Mouse (Mus musculus) stomach, postnatal 0 days (tissue): ENCODE data around the gene Grm5. TPM values are rescaled to one million over a fixed set of nuclear protein-coding genes. Genes with fewer than 3 reads are reported as not detected.

Experiments used
- ATAC-seq: fragments of 200-750 bp; cut with Nextera tagmentation; 2 replicates; pipeline ENCODE4 v1.8.0; 2017; ENCODE audit not compliant: low FRiP score, low TSS enrichment
- DNase-seq: peaks from one replicate; pipeline ENCODE4 v3.0.0-alpha.2; 2016; ENCODE audit warnings: low spot score
- H3K27ac ChIP-seq: fragments of 300-500 bp; sonication (generic); replicated peaks from 2 replicates; pipeline ENCODE4 v1.5.1; 2014; ENCODE audit warnings: mild to moderate bottlenecking, control low read depth
- H3K27me3 ChIP-seq: fragments of 300-500 bp; sonication (generic); 2 replicates; pipeline ENCODE4 v1.6.1; 2014; ENCODE audit warnings: low read length; ENCODE audit not compliant: control insufficient read depth, insufficient read depth
- H3K36me3 ChIP-seq: fragments of 300-500 bp; sonication (generic); 2 replicates; pipeline ENCODE4 v1.6.1; 2014; ENCODE audit warnings: low read length, mixed read lengths; ENCODE audit not compliant: control insufficient read depth, insufficient read depth
- H3K4me1 ChIP-seq: fragments of 300-500 bp; sonication (generic); replicated peaks from 2 replicates; pipeline ENCODE4 v1.6.1; 2014; ENCODE audit warnings: antibody characterized with exemption; ENCODE audit not compliant: control insufficient read depth, insufficient read depth
- H3K4me2 ChIP-seq: fragments of 300-500 bp; sonication (generic); replicated peaks from 2 replicates; pipeline ENCODE4 v1.6.1; 2014; ENCODE audit warnings: low read depth, mild to moderate bottlenecking, control low read depth, moderate library complexity
- H3K4me3 ChIP-seq: fragments of 300-500 bp; sonication (generic); 2 replicates; pipeline ENCODE4 v1.5.1; 2014; ENCODE audit warnings: low read depth, low read length, control low read depth
- H3K9ac ChIP-seq: fragments of 300-500 bp; sonication (generic); 2 replicates; pipeline ENCODE4 v1.6.1; 2014; ENCODE audit warnings: mild to moderate bottlenecking, low read length, control low read depth, mixed read lengths
- H3K9me3 ChIP-seq: fragments of 300-500 bp; sonication (generic); 2 replicates; pipeline ENCODE4 v1.6.1; 2016; ENCODE audit warnings: low read length; ENCODE audit not compliant: control insufficient read depth
- CTCF ChIP-seq: IDR thresholded peaks from 2 replicates; pipeline ENCODE4 v1.5.1; 2016; ENCODE audit warnings: antibody characterized with exemption, low read depth, mild to moderate bottlenecking, moderate library complexity
- EP300 ChIP-seq: optimal IDR thresholded peaks from 2 replicates; pipeline ENCODE3; 2016; ENCODE audit warnings: antibody characterized with exemption
- WGBS: fragments of 180-500 bp; shearing (Covaris S2); extraction: QIAGEN DNeasy Blood & Tissue Kit; methylation state at CpG from one replicate; pipeline ENCODE4 v1.1.7; 2014; 5-methylcytosine and 5-hydroxymethylcytosine counted together
- polyA plus RNA-seq: library from polyadenylated mRNA; unstranded; fragments of >200 nt; fragmentation: Nextera tagmentation; extraction: Ambion mirVana; gene quantifications from 2 replicates; pipeline ENCODE4 v1.2.1, GENCODE M21; 2015

The Grm5 gene
- polyA plus RNA-seq, 1 experiment from 2014 or later: not detected

GRCm38 (mm10) chr7:88096536-88097107 lies 512.7 kb downstream of the Grm5 start:
- H3K27ac ChIP-seq: no peak overlapping the region
- H3K36me3 ChIP-seq: no peaks in the 10 kb centered on the region
- no peaks in the 10 kb centered on the region for H3K9me3 ChIP-seq
- H3K4me2 ChIP-seq: no peak overlapping the region
- ATAC-seq (no peak), DNase-seq (no peak)
- H3K4me1 ChIP-seq: no peaks in the 10 kb centered on the region
- no peak overlapping the region for H3K4me3 ChIP-seq
- 29% methylated on average over 1 of the region's 1 CpGs for WGBS
- no peak overlapping the region for H3K9ac ChIP-seq
- no peaks in the 10 kb centered on the region for H3K27me3 ChIP-seq
- TF ChIP-seq EP300: no peak
- no peak for TF ChIP-seq CTCF

- H3K27ac ChIP-seq: no peak overlapping the region
- no peaks in the 10 kb centered on the region for H3K36me3 ChIP-seq
- no peaks in the 10 kb centered on the region for H3K27me3 ChIP-seq
- H3K4me3 ChIP-seq: no peak overlapping the region
- H3K4me2 ChIP-seq: no peak overlapping the region
- H3K9me3 ChIP-seq: no peaks in the 10 kb centered on the region
- ATAC-seq: 0 out of 2 replicates have a peak, but pooled peaks have one; percentile 74
- no peak for TF ChIP-seq EP300
- peak; percentile 87 for TF ChIP-seq CTCF
- no peaks in the 10 kb centered on the region for H3K4me1 ChIP-seq
- no peak overlapping the region for H3K9ac ChIP-seq
- 3% methylated on average over 1 of the region's 1 CpGs for WGBS
- peak; percentile 70 for DNase-seq
Observed at GRCm38 (mm10) chr7:88097715-88098114, 513.7 kb downstream of the Grm5 start.

- 48% methylated on average over 6 of the region's 6 CpGs for WGBS
- no peaks in the 10 kb centered on the region for H3K27me3 ChIP-seq
- no peaks in the 10 kb centered on the region for H3K9me3 ChIP-seq
- H3K9ac ChIP-seq: no peak overlapping the region
- H3K4me2 ChIP-seq: no peak overlapping the region
- TF ChIP-seq CTCF: no peak
- no peak for TF ChIP-seq EP300
- ATAC-seq (no peak), DNase-seq (no peak)
- H3K4me3 ChIP-seq: no peak overlapping the region
- H3K4me1 ChIP-seq: no peaks in the 10 kb centered on the region
- H3K36me3 ChIP-seq: no peaks in the 10 kb centered on the region
- no peak overlapping the region for H3K27ac ChIP-seq
Observed at GRCm38 (mm10) chr7:88116724-88117409, 532.9 kb downstream of the Grm5 start.

- Histone ChIP-seq H3K36me3 (no peaks in the 10 kb centered on the region), H3K4me1 (peaks cover 2% of the 10 kb centered on the region; the same call in 1 of the 2 replicates), H3K9ac (no peak overlapping the region), H3K27ac (no peak overlapping the region), H3K4me2 (no peak overlapping the region), H3K4me3 (no peak overlapping the region), H3K9me3 (no peaks in the 10 kb centered on the region), H3K27me3 (no peaks in the 10 kb centered on the region; the same call in 1 of the 2 replicates)
- no peak for TF ChIP-seq EP300
- no peak for TF ChIP-seq CTCF
- DNase-seq (no peak), ATAC-seq (no peak)
- WGBS: 72% methylated on average over 8 of the region's 8 CpGs
Observed at GRCm38 (mm10) chr7:88128080-88128848, 544.3 kb downstream of the Grm5 start.

GRCm38 (mm10) chr7:88129536-88130487 lies 545.8 kb downstream of the Grm5 start:
- H3K27me3 ChIP-seq: no peaks in the 10 kb centered on the region; the same call in 1 of the 2 replicates
- H3K4me2 ChIP-seq: peak overlapping the region; percentile 59
- H3K27ac ChIP-seq: no peak overlapping the region
- 11% methylated on average over 41 of the region's 41 CpGs for WGBS
- H3K4me3 ChIP-seq: peak overlapping the region; percentile 25
- peaks cover 2% of the 10 kb centered on the region; the same call in 1 of the 2 replicates for H3K4me1 ChIP-seq
- H3K9me3 ChIP-seq: no peaks in the 10 kb centered on the region
- H3K36me3 ChIP-seq: no peaks in the 10 kb centered on the region
- DNase-seq: peak; percentile 14
- peak overlapping the region; percentile 27; the same call in 1 of the 2 replicates for H3K9ac ChIP-seq
- TF ChIP-seq EP300 (no peak), CTCF (no peak)
- ATAC-seq: peak; percentile 35; the same call in 1 of the 2 replicates
